Mouse (Mus musculus): Measurements from ENCODE around the gene Dop1b.
"Not testable (repeated sequence)": the region's sequence is repeated elsewhere in the genome, so short reads cannot be mapped to it uniquely, and the experiment has no call there.

Dop1b gene

GRCm38 (mm10) chr16:93797841-93798492, 86.3 kb downstream of the Dop1b start:
- DNase-seq = no peak

GRCm38 (mm10) chr16:93798623-93799022, 86.9 kb downstream of the Dop1b start:
- DNase-seq = no peak

- DNase-seq = no peak
These were observed 87.4 kb downstream of the Dop1b start for GRCm38 (mm10) chr16:93799071-93799470.

- DNase-seq = no peak
These were observed 88.2 kb downstream of the Dop1b start for GRCm38 (mm10) chr16:93799936-93800335.

GRCm38 (mm10) chr16:93807167-93807566, 95.5 kb downstream of the Dop1b start:
- no peak for DNase-seq

- DNase-seq = peak; percentile 47
These were observed 96.4 kb downstream of the Dop1b start for GRCm38 (mm10) chr16:93807961-93808554.

GRCm38 (mm10) chr16:93815856-93816736, 104.4 kb downstream of the Dop1b start:
- peak; percentile 78 for DNase-seq

- no peak for DNase-seq
These were observed 105.2 kb downstream of the Dop1b start for GRCm38 (mm10) chr16:93816861-93817260.

- DNase-seq = no peak
These were observed 105.7 kb downstream of the Dop1b start for GRCm38 (mm10) chr16:93817371-93817770.

GRCm38 (mm10) chr16:93818691-93819324, 107.1 kb downstream of the Dop1b start:
- DNase-seq = peak; percentile 16

GRCm38 (mm10) chr16:93819325-93819696, 107.6 kb downstream of the Dop1b start:
- DNase-seq = no peak

- DNase-seq = no peak
These were observed 108.3 kb downstream of the Dop1b start for GRCm38 (mm10) chr16:93820040-93820439.

- DNase-seq = no peak
These were observed 110.0 kb downstream of the Dop1b start for GRCm38 (mm10) chr16:93821706-93822105.

GRCm38 (mm10) chr16:93822433-93823225, 110.9 kb downstream of the Dop1b start:
- not testable (repeated sequence) for DNase-seq

GRCm38 (mm10) chr16:93824799-93825198, 113.1 kb downstream of the Dop1b start:
- DNase-seq = no peak

GRCm38 (mm10) chr16:93825463-93825862, 113.8 kb downstream of the Dop1b start:
- no peak for DNase-seq

- no peak for DNase-seq
These were observed 114.3 kb downstream of the Dop1b start for GRCm38 (mm10) chr16:93826054-93826453.

GRCm38 (mm10) chr16:93826478-93826877, 114.8 kb downstream of the Dop1b start:
- not testable (repeated sequence) for DNase-seq

- DNase-seq = no peak
These were observed 115.2 kb downstream of the Dop1b start for GRCm38 (mm10) chr16:93826909-93827308.

- DNase-seq = no peak
These were observed 117.8 kb downstream of the Dop1b start for GRCm38 (mm10) chr16:93829526-93829925.

GRCm38 (mm10) chr16:93830071-93830470, 118.4 kb downstream of the Dop1b start:
- no peak for DNase-seq

- peak; percentile 17 for DNase-seq
These were observed 119.2 kb downstream of the Dop1b start for GRCm38 (mm10) chr16:93830916-93831315.

Measured in kidney, adult 18-20 months (tissue).